Mouse (Mus musculus) megakaryocyte, adult 5-6 weeks (primary cell): ENCODE measurements around the gene Lgmn. TPM values are rescaled to one million over a fixed set of nuclear protein-coding genes. Genes with fewer than 3 reads are reported as not detected.

Experiments
- ATAC-seq: 2 replicates; pipeline ENCODE4 v1.8.0; 2016; ENCODE audit warnings: mild to moderate bottlenecking, inconsistent platforms; ENCODE audit not compliant: poor library complexity, severe bottlenecking
- total RNA-seq, 2 experiments: library from RNA; stranded (forward) in 1 of 2; stranded (reverse) in 1 of 2; fragments of 153-499, 151-499 nt in 1 of 2; fragments of 221-1000, 200-1000 nt in 1 of 2; gene quantifications; 2 replicates each; pipeline versions ENCODE4 v1.2.3 to v1.2.4; 2015 to 2017

Gene Lgmn
- total RNA-seq (2015) (37.6 and 39.2 TPM in 2 replicates), total RNA-seq (2017) (28.7 and 33.0 TPM in 2 replicates)

DNA sequence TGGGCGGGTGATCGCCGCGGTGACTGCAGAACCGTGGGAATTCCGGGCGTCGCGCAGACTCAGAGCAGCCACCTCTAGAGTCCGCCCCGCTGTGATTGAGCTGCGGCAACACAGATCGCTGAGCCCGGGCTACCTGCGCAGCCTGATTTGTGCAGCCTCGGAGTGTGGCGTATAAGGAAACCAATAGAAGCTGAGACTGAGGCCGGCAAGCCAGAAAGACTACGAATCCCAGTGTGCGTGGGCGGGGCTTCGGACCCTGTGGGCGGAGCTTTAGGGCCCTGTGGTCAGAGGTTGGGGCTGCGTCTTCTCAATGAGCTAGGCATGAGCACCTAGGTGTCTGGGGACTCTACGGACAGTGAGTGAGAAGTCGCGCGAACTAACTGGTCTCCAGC lies at the start of gene Lgmn:
Lgmn (minus strand) TSS at position 182 of the 392 bp plus-strand sequence.
- ATAC-seq, result peak; percentile 98

- ATAC-seq, result no peak
Measured at GRCm38 (mm10) chr12:102484946-102485345, 45.3 kb upstream of the Lgmn start.

DNA sequence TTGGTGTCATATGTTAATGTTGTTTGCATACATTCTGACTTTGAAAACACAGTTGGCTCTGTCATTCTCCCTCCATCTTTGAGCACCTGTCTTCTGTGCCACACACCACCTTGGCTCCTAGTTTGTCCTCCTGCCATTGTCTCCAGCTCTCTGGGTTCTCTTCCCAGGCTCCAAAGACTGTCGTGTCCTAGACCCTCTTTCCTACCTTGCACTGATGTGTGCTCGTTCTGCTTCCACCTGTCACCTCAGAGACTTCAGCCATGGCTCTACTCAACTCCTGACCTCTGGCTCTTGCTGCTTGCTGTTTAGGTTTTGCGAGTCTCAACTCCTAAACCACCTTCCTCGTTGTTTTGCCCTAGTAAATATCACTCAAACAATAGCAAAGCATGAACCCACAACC lies 40.9 kb upstream of the Lgmn start:
- ATAC-seq, result no peak

DNA sequence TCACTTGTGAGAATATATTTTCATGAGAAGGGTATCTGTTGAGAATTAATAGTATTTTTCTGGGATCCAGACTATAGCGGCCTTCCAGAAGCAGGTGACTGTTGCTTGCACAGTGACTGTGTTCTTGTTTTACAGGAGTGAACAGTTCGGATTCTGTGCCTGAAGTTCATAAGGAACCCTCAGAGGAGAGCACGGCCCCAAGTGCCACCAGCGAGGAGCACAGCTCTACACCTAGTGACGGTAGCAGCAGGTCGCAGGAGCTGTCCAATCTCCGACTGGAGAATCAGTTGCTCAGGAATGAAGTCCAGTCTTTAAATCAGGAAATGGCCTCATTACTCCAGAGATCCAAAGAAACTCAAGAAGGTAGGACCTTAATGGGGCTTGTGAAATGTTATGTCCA lies 34.8 kb upstream of the Lgmn start:
- no peak for ATAC-seq

- peak; percentile 97 for ATAC-seq
Measured at GRCm38 (mm10) chr12:102468894-102469764, 29.5 kb upstream of the Lgmn start, which contains the start of gene Golga5. Golga5 (plus strand) TSS chr12:102469135.

DNA sequence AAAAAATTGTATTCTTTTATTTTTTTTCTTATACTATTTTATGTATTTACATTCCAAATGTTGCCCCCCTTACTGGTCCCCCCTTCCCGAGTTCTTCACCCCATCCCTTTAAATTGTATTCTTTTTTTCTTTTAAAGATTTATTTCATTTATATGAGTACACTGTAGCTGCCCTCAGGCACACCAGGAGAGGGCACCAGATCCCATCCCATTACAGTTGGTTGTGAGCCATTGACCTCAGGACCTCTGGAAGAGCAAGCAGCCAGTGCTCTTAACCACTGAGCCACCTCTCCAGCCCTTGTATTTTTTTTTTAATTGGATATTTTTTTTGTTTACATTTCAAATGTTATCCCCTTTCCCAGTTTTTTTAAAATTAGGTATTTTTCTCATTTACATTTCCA lies 28.5 kb upstream of the Lgmn start:
- ATAC-seq, result no peak

DNA sequence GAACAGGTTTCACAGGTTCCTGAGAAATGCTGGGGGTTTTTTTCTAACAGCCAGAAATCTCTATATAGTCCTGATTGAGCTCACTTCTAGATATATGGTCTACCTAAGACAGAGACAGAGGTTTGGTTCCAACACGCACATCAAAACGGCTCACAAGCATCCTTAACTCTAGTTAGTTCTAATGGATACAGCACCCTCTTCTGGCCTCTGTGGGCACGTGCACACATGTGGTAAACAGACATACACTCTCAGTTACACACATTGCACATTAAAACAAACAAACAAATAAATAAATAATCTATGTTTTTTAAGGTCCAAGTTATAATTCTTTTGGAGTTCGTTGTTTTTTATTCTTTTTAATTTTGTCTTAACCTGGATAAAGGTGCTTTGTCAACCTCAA lies 25.0 kb upstream of the Lgmn start:
- ATAC-seq, result no peak

DNA sequence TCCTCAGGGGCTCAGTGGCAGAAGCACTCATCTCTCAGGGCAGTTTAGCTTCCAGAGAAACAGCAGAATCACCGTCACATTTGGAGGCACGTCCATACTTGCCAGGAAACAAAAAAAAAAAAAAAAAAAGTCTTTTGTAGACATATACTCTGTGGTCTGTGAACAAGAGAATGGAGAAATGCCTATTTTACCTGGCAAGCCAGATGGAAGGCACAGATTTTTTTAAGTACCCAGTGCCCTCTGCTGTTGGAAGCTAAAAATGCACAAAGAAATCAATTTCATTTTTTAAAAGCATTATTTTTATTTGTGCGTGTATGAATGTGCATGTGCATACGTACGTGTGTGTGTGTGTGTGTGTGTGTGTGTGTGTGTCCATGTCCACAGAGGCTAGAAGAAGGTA lies 21.6 kb upstream of the Lgmn start:
- ATAC-seq, result peak; percentile 68

- no peak for ATAC-seq
Measured at GRCm38 (mm10) chr12:102460014-102460413, 20.4 kb upstream of the Lgmn start.

DNA sequence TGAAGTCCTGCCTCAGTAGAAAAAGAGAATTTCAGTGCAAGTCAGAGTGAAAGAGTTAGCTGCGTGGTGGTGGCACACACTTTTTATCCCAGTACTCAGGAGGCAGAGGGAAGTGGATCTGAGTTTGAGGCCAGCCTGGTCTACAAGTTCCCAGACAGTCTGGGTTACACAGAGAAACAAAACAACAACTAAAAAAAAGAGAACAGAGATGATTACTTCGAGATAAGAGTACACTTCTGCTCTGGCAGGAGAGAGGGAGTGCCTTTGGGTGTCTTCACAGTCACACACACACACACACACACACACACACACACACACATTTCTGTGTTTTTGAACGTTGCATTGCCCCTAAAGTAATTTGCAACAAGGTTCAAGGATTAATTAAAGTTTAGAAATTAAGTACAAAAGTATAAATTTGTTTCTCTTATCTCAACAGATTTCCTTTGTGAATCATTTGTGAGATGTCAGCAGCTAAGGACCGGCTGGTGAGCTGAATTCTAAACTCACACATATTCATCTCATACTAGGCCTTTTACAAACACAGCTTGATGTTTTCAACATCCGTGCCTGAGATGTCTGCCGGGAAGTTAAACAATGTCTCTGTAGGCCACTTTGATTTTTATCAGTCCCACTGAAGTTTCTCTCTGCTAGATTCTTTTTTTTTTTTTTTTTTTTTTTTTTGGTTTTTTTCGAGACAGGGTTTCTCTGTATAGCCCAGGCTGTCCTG lies 17.0 kb upstream of the Lgmn start:
- peak; percentile 31 for ATAC-seq

GRCm38 (mm10) chr12:102453581-102453980 lies 14.0 kb upstream of the Lgmn start:
- ATAC-seq, result peak; percentile 67

DNA sequence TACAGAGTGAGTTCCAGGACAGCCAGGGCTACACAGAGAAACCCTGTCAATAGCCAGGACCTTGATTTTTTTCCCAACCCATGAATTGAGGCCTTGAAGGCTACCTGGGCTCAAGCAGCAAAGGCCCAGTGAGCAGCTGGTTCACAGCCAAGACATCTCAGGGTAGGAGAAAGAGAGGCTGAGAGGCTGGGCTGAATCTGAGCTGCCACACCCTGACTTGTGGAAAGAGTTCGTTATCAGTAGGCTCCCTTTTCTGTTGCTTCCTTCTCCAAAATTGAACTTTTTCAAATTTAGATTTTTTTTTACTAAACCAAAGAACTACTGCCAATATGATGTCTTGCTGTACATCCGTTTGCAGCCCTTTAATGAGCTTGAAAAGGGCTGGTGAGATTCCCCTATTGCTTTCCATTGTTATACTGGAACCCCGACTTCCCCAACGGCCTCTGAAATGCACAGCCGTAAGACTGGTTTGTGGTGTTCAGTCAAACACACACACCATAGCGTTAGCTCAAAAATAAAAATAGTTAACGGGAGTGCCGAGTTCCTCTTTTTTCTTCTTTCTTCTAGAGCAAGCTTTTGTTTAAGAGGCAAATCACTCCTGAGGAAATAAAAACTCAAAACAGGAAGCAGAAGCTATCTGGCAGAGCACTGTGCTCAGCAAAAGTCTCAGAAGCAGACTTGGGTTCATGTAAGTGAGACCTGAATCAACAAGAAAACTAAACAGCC lies 11.7 kb upstream of the Lgmn start:
- peak; percentile 76 for ATAC-seq

- no peak for ATAC-seq
Measured at GRCm38 (mm10) chr12:102450437-102450836, 10.8 kb upstream of the Lgmn start.

DNA sequence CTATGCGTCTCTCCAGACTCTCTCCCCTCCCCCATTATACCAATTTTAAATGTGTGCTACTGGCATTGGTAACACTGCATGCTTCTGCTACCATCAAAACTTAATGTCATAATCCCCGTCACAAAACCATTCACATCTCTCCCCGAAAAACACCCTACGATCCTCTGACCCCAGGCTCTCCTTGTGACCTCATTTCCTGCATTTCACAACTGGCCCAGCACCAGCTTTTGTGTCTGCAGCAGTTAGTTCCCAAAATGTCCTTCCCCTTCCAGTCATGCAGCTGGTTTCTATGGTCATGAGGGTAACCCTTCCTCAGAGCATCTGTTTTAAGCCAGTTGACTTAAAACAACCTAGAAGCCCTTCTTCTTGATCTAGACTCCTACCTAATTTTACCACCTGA lies 5.8 kb upstream of the Lgmn start:
- ATAC-seq, result peak; percentile 96

DNA sequence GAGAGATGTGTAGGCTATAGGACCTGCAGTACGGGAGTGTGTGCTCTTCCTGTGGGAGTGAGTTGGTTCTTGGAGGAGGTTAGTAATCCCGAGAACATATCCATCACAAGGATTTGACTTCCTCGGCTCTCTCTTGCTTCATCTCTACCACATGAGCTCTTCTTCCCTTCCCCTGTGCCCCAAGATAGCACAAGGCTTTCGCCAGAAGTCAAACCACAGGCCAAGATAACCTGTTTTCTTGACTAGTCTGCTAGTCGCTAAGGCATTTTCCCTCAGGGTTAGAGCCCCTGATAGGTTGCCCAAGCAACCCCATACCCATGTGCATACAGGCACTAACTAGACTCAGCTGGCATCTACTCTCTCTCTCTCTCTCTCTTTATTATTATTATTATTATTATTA lies 4.1 kb upstream of the Lgmn start:
- ATAC-seq, result no peak

GRCm38 (mm10) chr12:102442639-102443038 lies 3.0 kb upstream of the Lgmn start:
- ATAC-seq, result no peak

DNA sequence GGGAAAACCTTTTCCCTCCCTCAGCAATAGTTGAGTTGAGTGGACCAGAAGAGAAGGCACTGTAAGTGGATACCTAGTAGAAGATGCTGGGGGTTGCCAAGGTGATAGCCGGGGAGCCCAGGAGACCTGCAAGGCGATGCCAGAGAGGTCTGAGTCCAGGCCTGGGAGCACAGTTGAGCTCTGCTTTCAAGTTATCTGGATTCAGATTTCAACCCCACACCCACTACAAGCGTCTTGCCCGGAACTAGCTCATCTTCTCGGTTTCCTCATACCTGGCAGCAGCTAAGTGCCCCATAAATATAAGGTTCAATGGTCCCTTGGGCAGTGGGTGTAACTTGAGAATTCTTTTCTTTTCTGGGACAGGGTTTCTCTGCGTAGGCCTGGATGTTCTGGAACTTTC lies 1.5 kb upstream of the Lgmn start:
- no peak for ATAC-seq

DNA sequence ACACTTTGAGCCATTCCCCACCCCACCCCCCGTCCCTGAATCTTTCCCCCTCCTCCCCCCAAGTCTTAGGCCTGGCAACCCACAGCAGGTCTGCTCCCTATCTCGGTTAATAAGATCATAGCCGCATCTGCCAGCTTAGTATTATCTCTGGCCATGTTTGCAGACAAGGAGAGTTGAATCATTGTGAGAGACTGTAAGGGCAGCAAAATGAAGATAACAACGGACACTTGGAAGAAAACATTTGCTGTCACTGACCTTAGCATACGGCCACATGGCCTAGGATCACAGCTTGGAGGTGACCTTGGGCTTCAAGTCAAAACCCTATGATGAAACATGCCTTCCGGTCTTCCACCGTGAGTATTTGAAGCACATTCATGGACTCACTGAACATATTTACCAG lies 938 bp upstream of the Lgmn start:
- no peak for ATAC-seq

GRCm38 (mm10) chr12:102438983-102439631 lies 506 bp downstream of the Lgmn start:
- peak; percentile 23 for ATAC-seq

GRCm38 (mm10) chr12:102437952-102438351 lies 1.7 kb downstream of the Lgmn start:
- ATAC-seq, result no peak
